Mouse (Mus musculus): ENCODE results near the gene Wfs1. TPM values are rescaled to one million over a fixed set of nuclear protein-coding genes. Genes with fewer than 3 reads are reported as not detected.
"Not testable (repeated sequence)": the region's sequence is repeated elsewhere in the genome, so short reads cannot be mapped to it uniquely, and the experiment has no call there.

Wfs1 gene
- total RNA-seq (2022) = 100 to 1,000 TPM in 2 of 4 experiments, 10 to 100 TPM in 2; 36.1 to 156 (median 79.3) TPM

DNA sequence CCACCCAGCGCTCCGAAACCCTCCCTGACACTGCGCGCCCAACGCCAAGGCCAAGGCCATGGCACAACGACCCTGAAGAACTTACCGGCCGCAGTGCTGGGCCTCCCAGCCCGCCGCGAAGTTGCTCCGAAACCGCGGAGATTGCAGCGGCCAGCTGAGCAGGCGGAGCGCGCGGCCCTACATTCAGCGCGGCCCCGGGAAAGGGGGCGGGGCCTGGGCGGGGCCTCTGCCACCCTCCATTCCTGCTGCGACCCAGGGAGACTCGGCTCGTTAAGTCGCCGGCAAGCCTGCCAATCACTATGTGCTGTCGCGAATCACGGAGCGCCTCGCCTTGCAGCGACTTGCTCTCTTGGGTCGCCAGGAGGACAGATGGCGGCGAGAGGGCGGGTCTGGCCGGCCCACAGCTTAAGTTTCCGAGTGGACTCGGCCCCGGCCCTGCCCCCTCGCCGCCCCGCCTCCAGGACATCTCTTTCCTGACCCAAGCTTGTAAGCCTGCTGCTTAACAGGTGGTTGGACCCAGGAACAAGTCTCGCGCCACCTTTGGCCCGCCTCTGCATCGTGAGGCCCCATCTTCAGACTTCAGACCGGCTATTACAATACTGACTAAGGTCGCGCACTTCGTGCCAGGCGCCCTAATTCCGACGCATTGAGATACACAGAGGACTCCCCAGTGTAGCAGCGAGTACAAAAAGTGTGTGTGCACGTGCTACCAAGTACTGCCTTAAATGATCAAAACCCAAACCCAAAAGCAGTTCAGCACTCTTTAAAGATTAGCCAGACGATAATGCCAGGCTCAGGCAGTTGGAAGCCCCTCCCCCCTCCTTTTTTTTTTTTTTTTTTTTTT lies at the start of gene Wfs1:
TSS of gene Wfs1 (minus strand) at position 425 of the 844 bp plus-strand sequence.
- peak; percentile 99 for DNase-seq

DNA sequence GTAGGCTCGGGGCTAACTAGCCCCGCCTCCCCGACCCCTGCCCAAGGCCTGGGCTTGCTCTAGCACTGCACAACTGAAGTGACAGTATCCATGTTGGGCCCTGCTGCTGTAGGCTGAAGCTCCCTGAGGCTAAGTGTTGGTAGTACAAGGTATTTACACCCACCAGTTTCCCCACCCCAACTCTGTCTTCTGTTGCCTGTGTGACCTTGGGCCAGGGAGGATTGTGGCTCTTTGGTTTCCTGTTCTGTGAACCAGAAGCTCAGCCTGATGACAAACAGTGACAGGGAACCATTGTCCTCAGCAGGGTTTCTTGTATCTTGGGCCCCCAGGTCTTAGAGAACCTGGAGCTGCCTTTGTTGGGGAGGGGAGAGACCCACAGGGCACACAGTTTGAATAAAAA lies 47.9 kb upstream of the Wfs1 start:
- DNase-seq = no peak

DNA sequence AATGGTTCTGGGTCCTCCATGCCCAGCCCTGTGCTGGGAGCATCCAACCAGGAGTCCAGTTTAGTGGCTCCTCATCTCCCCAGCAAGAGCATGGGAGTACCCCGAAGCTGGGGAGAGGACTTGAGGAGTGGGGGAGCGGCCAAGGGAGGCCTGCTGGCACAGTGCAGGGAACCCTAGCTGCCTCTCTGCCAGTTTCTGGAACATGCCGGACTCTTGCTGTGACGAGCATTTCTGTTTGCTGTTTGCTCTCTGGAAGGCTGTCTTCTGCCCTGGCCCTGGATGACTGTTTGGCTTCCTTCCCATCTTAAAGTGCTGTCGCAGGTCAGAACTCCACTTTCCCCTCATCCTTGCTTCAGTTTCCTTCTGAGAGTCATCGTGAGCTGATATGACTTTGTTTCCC lies 46.9 kb upstream of the Wfs1 start:
- no peak for DNase-seq

DNA sequence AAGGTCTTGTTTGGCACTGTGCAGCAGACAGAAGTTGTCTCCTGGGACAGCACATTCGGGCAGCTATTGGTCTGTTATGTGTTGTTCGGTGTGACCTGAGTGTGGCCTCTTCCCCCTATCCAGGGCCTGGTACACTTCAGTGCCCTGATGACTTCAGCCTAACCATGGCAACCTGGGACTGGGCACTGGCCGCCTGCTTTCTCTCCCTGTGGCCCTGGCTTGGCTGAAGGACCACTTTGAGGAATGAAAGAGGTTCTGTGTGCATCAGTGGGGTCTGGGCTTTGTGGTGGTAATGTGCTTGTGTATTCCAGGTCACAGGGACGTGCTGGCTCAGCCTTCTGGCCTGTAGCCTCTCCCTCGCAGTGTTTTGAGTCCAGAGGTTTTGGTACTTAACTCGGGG lies 46.2 kb upstream of the Wfs1 start:
- DNase-seq = no peak

DNA sequence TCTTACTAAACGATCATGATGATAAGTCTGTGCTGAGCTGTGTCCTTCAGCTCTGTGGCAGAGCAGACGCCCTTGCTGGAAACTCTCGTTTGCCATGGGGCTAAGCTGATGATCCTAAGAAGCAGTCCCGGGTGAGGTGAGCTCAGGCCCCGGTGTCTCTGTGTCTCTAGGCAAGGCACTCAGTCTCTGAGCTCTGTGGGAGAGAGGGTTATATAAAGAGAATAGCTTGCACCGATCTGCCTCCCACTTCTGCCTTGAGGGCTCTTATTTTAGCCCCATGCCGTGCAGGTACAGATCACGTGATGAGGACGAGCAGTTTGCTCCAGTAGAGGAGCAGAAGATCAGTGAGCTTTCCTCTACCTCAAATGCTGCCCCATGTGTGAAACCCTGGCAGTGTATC lies 41.7 kb upstream of the Wfs1 start:
- no peak for DNase-seq

DNA sequence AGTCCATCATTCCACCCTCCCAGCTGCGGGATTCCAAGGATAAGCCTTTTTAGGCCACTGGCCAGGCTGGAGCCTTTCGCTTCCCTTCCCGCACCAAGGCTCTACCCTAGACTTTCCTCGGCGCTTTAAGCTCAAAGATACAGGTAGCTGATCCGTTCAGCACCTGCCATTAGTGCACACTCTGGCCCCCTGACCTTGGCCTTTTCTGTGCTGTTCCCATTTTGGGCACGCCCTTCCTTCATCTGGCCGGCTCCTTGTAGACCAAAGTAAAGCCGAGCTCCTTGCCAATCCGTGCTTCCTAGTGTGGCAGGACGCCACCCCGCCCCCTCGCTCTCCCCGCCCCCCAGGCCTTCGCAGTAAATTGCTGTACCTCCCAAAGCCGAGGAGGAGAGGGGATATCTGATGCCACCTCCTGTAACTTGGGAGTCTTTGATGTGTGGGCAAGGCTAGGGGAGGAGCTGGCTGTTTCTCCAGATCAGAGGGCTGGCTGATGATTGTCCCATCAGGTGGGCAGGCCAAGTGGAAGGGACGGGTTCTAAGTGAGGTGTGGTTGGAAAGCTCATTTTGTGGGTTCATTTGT lies 40.4 kb upstream of the Wfs1 start:
- DNase-seq = no peak

DNA sequence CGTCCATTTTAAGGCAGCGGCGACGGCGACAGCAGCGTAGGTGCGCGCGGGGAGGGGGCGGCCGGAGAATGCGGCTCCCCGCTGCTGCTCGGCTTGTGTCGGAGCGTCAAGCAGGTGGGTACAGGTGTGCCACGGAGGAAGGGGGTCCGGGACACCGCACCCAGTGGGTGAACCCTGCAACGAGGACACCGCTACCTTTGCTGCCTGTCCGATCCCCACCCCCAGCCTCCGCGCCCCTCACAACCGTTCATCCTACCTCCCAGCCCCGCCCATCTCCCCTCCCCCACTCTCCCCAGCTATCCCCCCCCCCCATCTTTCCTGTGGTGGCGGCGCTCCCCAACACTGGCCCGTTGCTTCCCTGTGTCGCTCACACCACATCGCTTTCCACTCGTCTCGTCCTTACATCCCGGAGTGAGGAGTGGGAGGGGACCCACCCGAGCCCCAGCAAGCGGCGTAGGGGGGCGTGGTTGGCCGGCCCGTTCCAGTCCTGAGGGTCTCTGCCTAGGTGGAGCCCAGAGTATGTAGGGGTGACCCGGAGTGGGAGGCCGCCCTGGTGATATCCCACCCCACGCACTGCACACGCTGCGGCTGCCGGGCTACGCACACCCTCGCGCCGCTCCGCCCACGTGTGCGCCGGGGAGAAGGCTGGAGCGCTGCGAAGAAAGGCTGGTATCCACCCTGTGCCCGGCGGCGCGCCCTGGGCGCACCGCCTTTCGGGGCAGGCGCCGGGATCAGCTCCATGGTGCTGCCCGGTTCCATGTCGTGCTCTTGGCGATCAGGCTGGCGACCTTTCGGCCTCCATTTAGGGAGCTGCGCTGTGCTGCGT lies 39.7 kb upstream of the Wfs1 start:
- no peak for DNase-seq

DNA sequence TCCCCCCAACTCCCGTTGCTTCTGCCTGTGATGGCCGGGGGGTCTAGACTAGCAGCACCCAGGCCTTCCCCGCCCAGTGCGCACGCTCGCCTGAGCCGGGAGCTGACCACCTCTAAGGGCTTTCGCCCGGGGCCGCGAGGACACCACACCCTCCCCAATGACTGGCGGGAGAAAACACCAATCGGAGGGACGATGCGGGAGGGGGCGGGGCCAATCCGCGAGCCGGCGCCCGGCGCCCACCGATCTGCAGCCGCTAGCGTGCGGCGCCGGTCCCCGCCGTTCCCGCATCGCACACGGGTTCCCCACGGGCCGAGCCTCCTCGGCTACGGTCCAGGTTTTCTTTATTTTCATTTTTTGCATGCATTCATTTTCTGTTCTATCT lies 39.1 kb upstream of the Wfs1 start:
- peak; percentile 54 for DNase-seq

DNA sequence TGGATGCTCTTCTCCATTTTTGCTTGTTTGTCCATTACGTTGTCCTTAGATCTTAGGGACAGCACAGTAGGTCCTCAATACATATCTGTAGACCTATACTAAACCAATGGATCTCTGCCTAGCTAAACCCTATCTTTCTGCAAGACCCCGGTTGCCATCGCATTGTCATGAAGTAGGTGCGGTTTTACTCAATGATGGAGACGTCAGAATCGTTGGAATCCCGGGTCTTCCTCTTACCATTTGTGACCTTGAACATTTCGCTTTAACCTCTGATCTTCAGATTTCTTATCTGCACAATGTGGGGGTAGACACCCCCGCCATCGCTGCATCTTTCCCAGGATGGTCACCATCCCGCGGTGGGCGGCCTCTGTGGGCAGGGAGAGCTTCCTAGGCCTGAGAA lies 38.7 kb upstream of the Wfs1 start:
- DNase-seq = no peak

DNA sequence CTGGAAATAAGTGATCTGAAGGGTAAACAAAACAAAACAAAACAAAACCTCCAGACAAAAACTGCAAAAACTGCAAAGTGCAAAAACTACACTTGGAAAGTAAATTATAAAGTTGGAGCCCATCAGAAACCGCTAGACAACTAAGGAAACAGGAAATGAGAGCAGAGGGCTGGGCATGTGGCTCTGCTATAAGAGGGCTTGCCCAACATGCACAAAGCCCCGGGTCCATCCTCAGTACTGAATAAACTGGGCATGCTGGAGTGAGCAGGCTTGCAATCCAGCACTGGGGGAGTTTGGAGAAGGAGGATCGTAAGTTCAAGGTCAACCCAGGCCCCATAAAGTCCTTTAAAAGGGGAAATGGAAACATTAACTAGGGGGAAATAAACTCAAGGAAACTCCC lies 28.2 kb upstream of the Wfs1 start:
- no peak for DNase-seq

DNA sequence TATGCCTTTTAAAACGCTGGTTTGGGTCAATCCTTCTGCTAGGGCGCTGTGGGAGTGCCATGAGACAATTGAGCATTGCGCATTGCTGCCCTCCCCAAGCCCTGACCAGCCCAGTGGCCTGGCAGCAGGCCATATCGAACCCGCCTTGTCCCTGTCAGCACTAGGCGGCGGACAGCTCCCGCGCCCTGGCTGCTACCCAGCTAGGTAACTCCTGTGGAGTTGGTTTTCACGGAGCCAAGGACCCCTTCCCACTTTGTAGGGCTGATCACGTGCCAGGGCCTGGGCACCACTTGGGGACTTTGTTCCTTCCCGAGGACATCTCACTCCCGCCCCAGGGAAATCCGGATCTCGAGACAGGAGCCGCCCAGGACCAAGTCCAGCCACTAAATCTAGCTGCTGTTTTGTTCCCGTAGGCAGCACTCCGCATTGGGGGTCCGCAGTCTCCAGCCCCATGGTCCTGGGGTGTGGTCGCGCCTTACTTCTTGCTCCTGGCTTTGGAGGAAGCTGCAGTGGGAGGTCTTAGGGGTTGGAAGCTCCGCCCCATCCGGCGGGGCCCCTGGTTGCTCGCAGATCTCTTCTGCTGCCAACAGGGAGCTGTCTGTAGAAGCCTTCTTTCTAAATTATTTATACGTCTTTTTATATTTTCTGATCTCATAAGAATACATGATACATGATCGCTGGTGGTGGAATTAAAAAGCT lies 26.8 kb upstream of the Wfs1 start:
- no peak for DNase-seq

DNA sequence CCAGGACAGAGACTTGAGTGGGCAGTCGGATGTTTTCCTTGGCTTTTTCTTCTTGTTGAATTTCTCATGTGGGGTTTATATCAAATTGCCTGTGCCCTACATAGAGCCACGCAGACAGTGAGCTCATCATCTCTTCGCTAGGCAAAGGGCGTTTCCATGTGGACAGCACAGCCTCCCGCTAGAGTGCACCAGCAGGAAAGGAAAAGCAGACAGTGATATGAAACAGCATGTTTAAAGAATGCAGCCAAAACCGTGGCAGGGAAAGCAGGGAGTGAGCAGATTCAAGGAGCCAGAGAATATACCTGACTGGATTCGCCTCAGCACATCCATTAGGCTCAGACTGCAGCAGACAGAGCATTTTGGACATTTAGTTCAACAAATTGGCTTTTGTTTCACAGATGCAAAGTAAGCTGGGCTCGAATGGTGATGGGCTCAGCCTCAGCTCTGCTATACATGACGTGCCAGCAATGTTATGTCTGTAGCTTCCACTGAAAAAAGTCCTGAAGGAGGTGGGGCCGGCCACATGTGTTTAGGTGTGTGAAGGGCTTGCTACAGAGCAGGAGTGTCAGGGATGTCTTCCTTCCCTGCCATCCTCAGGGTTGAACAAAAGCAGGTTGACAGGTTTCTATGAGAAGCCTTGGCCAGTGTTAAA lies 21.8 kb upstream of the Wfs1 start:
- no peak for DNase-seq

DNA sequence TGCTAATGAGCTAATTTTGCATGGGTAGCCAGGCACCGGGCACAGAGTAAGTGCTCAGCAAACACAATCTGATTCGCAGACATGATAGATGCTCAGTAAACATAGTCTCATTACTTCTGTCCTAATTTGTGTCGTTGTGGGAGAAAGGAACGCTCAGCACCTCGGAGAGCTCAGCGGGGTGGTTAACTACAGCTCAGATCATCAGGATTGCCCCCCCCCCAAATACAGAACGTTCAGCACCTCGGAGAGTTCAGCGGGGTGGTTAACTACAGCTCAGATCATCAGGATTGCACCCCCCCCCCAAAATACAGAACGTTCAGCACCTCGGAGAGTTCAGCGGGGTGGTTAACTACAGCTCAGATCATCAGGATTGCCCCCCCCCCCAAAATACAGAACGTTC lies 20.8 kb upstream of the Wfs1 start:
- not testable (repeated sequence) for DNase-seq

DNA sequence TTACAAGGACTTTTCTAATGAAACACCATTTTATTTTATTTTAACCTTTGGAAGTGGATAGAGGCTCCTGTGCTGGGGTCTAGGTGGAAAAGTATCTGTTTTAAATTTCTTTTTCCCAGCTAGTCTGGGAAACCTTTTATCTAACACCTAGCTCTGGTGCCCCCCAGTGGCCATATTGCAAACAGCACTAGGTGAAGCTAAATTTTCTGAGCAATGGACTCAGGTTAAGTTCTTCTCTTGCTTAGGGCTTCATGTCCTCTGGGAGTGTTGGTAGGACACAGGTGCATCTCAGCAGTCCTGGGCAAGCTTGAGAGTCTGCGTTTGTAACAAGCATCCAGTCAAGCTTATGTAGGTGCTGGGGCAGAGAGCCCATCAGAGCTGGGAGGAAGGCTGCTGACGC lies 13.0 kb upstream of the Wfs1 start:
- DNase-seq = no peak

DNA sequence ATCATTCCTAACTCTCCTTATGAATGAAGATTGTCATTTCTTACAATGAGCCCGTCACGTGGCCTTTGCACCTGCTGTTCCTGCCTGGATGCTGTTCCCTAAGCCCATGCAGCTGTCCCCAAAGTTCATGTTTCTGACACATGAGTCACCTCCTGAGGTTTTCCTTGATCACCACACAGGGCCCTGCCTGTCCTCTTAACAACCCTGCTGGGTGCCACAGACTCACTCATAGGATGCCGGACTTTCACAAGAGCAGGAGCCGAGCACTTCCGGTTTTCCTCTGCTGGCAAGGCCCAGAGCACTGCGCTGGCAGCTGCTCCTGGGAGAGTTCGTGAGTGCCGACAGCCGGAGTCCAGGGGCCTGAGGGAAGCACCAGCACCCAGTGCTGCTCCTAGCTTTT lies 12.0 kb upstream of the Wfs1 start:
- DNase-seq = no peak

DNA sequence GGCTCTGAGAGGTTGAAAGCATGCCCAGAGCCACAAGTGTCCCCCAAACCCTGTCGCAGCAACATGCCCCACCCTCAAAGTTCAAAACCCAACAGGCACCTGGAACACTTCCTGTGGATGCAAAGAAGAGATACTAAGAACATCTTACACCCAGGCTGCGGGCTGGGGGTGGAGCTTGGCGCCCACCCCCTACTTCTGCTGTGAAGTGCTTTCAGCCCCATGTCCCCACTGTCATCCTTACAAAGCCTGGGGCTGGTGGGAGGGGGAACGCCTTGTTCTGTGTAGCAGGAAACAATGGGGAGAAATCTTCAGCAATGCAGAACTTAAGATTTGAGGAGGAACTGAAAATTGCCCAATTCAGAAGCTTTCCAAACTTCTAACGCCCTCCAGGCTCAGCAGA lies 9.0 kb upstream of the Wfs1 start:
- no peak for DNase-seq

DNA sequence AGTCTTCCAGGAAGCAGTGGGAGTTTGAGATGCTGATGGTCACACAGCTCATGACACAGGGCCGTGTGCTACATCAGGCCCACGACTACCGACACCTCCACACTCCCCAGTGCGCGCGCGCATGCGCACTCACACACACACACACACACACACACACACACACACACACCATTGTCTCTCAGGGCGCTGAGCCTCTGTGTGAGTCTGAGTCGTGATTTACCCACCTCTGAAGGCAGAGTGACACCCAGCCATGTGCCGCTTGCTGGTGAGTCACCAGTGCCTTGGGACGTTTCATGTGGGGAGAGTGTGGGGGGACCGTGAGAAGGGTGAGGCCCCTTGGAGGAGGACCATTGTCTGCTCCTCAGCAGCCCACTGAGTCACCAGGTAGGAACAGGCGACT lies 7.4 kb upstream of the Wfs1 start:
- no peak for DNase-seq

DNA sequence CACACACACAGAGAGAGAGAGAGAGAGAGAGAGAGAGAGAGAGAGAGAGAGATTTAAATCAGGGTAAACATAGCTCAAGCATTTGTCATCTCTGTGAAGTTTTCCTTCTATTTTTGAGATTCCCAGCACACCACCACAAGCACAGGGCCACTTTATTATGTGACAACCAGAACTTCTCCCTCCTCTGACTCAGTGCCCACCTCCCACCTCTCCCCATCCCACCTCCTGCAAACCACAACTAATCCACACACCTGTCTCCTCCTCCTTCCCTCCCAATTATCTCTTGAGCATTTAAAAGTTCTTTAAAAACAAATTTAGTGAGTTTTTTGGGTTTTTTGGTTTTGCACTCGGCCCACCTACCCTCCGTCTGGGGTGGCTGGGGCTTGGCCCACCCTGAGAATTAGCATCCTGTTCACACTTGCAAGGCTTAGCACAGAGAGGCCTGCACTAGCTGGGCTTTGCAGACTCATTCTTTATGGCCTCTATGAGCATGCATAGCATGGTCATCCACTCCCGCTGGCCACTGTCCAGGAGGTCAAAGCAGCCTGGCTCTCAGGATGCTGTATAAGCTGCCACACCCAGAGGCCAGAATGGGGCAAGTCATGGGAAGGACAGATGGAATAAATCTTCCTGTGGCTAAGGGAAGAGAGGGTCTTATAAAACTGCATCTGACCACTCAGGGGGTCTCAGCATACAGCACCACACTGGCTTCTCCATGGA lies 1.8 kb upstream of the Wfs1 start:
- DNase-seq = no peak

DNA sequence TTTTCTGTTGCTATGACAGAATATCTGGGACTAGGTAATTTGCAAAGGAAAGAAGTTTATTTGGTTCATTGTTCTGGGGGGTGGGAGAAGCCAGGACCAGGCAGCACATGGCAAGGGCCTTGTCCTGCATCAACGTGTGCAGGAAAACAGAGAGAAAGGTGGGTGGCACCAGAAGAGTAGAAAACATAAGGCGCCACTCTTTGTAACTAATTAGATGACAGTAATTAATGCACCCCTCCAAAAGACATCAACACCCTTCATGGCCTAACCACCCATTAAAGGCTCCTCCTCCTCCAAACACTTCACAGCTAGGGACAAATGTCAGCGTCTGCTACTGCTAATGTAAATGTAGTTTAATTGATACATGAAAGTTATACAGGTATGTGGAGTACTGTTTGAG lies 1.2 kb upstream of the Wfs1 start:
- DNase-seq = no peak

DNA sequence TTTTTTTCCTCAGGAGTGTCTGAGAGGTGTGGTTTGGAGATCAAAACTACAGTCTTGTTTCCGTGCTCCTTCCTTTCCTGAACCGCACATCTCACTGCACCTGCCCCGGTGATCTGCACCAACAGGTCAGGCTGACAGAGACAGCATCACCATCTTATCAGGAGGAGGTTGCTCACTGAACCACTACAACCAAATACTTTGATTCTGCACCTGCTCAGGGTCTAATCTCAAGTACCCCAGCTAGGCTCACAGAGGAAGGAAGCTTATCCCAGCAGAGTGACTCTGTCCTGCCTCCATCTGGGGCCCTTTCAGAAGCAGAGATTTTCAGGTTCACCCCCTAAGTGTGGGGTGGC lies 596 bp upstream of the Wfs1 start:
- no peak for DNase-seq

DNA sequence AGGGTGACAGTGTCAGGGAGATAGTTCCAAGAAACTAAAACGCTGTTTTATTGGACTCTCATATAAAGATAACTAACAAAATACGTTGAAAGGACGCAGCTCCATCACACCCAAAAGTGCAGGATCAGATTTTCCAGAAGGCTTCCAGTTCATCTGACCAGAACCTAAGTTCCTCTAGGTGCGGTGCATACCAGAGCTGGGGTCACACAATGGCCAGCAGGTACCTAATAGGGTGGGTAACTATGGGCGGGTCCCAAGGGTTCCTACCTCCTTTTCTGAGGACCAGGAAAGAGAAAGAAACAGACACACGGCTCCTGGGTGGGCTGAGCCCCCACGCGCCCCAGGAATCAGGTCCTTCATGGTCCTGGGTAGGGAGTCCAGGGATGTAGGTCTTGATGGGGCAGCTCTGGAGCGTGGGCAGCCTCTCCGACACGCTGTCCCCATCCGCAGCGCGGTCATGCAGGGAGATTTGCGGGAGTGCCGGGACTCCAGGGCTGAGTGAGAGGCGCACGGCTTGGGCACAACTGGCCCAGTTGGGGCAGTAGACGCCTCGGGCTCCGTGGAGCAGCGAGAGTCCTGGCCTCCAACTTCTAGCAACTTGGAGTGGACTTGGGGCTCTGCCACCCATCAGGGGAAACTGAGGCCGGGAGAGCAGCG lies 753 bp downstream of the Wfs1 start:
- no peak for DNase-seq
